ENCODE assay signal across 18 mouse cellular contexts in genomic region chrX:151832982-151833381, GRCm38 (mm10).
"Had no signal": no experiment of that assay in that cellular context is flagged by ENCODE, and none has a peak within 500 bp of the region (broad histone marks: within the 10 kb centered on the region; RNA-seq: fewer than 3 reads in every experiment).

No protein-coding gene starts in this region.

- H3K9me3 ChIP-seq: liver, embryonic 15.5 days; megakaryocyte, embryonic 14.5 days; midbrain, embryonic 10.5 days; midbrain, embryonic 12.5 days; neural tube, embryonic 13.5 days; neural tube, embryonic 15.5 days had no signal

- H3K4me1 ChIP-seq: midbrain, embryonic 10.5 days; midbrain, embryonic 12.5 days; neural tube, embryonic 13.5 days; neural tube, embryonic 15.5 days had no signal

- ATAC-seq: midbrain, embryonic 16.5 days had no signal

- H3K4me2 ChIP-seq: liver, embryonic 15.5 days; lung, embryonic 14.5 days; midbrain, embryonic 12.5 days; neural tube, embryonic 13.5 days; neural tube, embryonic 15.5 days had no signal

- H3K27me3 ChIP-seq: liver, embryonic 15.5 days; megakaryocyte, embryonic 14.5 days; midbrain, embryonic 12.5 days; neural tube, embryonic 15.5 days had no signal

- H3K9ac ChIP-seq: liver, embryonic 15.5 days; lung, embryonic 14.5 days; midbrain, embryonic 12.5 days; neural tube, embryonic 13.5 days; neural tube, embryonic 15.5 days had no signal

- DNase-seq: lung, adult 18-20 months; lung, embryonic 14.5 days; lung, postnatal 10 days; lung, postnatal 4 days; midbrain, embryonic 14.5 days; retina, postnatal 1 day; right cerebral cortex, postnatal 14 days; thymus, adult 18-20 months; thymus, postnatal 14 days; thymus, postnatal 36 days had no signal

- H3K4me3 ChIP-seq: liver, embryonic 15.5 days; megakaryocyte, embryonic 14.5 days; midbrain, embryonic 10.5 days; midbrain, embryonic 12.5 days; myocyte; neural tube, embryonic 13.5 days; neural tube, embryonic 15.5 days had no signal

- H3K36me3 ChIP-seq: liver, embryonic 15.5 days; midbrain, embryonic 10.5 days; midbrain, embryonic 12.5 days; neural tube, embryonic 13.5 days; neural tube, embryonic 15.5 days had no signal

- H3K27ac ChIP-seq: liver, embryonic 15.5 days; midbrain, embryonic 10.5 days; midbrain, embryonic 12.5 days; neural tube, embryonic 13.5 days; neural tube, embryonic 15.5 days had no signal
